Mouse (Mus musculus) embryonic facial prominence, embryonic 12.5 days (tissue): ENCODE measurements at regions not wholly inside any gene's neighbourhood (a gene's known extent, or its start where the extent isn't known, plus 50 kb on each side); places are given as distances from the start of the nearest gene placed in this dataset.

Source experiments
- ATAC-seq: fragments of 200-750 bp; cut with Nextera tagmentation; 2 replicates; pipeline ENCODE4 v1.8.0; 2017; ENCODE audit not compliant: insufficient number of reproducible peaks, insufficient read depth, low FRiP score, low TSS enrichment
- H3K27ac ChIP-seq: fragments of 300-500 bp; sonication (generic); 2 replicates; pipeline ENCODE4 v1.5.1; 2016; ENCODE audit warnings: mild to moderate bottlenecking
- H3K27me3 ChIP-seq: fragments of 300-500 bp; sonication (generic); 2 replicates; pipeline ENCODE4 v1.6.1; 2016; ENCODE audit warnings: mild to moderate bottlenecking, moderate library complexity
- H3K36me3 ChIP-seq: fragments of 300-500 bp; sonication (generic); 2 replicates; pipeline ENCODE4 v1.6.1; 2016; ENCODE audit warnings: mild to moderate bottlenecking
- H3K4me1 ChIP-seq: fragments of 300-500 bp; sonication (generic); 2 replicates; pipeline ENCODE4 v1.6.1; 2016
- H3K4me2 ChIP-seq: fragments of 300-500 bp; sonication (generic); replicated peaks from 2 replicates; pipeline ENCODE4 v1.6.1; 2016; ENCODE audit warnings: mild to moderate bottlenecking, moderate library complexity
- H3K4me3 ChIP-seq: fragments of 300-500 bp; sonication (generic); 2 replicates; pipeline ENCODE4 v1.5.1; 2016; ENCODE audit warnings: mild to moderate bottlenecking
- H3K9ac ChIP-seq: fragments of 300-500 bp; sonication (generic); 2 replicates; pipeline ENCODE4 v1.6.1; 2016; ENCODE audit warnings: mild to moderate bottlenecking, moderate library complexity
- H3K9me3 ChIP-seq: fragments of 300-500 bp; sonication (generic); 2 replicates; pipeline ENCODE4 v1.6.1; 2016; ENCODE audit warnings: mild to moderate bottlenecking, moderate library complexity
- WGBS: fragments of 180-500 bp; shearing (Covaris S2); methylation state at CpG from one replicate; pipeline ENCODE4 v1.1.7; 2016; 5-methylcytosine and 5-hydroxymethylcytosine counted together

GRCm38 (mm10) chr1:177605353-177605969, 124.2 kb upstream of the 1700016C15Rik start:
- Histone ChIP-seq H3K27me3 (no peaks in the 10 kb centered on the region), H3K9me3 (no peaks in the 10 kb centered on the region), H3K9ac (no peak overlapping the region), H3K4me2 (no peak overlapping the region), H3K27ac (no peak overlapping the region), H3K4me3 (no peak overlapping the region), H3K36me3 (no peaks in the 10 kb centered on the region), H3K4me1 (no peaks in the 10 kb centered on the region; the same call in 1 of the 2 replicates)
- no peak for ATAC-seq
- 28% methylated on average over 6 of the region's 6 CpGs for WGBS

GRCm38 (mm10) chr1:177607565-177607964, 122.0 kb upstream of the 1700016C15Rik start:
- Histone ChIP-seq H3K36me3 (no peaks in the 10 kb centered on the region), H3K9ac (no peak overlapping the region), H3K9me3 (no peaks in the 10 kb centered on the region), H3K4me3 (no peak overlapping the region), H3K4me1 (no peaks in the 10 kb centered on the region; the same call in 1 of the 2 replicates), H3K27ac (no peak overlapping the region), H3K4me2 (no peak overlapping the region), H3K27me3 (no peaks in the 10 kb centered on the region)
- WGBS: 75% methylated on average over 2 of the region's 2 CpGs
- ATAC-seq: no peak

GRCm38 (mm10) chr1:177608551-177609020, 121.0 kb upstream of the 1700016C15Rik start:
- Histone ChIP-seq H3K4me1 (no peaks in the 10 kb centered on the region; the same call in 1 of the 2 replicates), H3K4me2 (no peak overlapping the region), H3K9ac (no peak overlapping the region), H3K9me3 (no peaks in the 10 kb centered on the region), H3K27me3 (no peaks in the 10 kb centered on the region), H3K4me3 (no peak overlapping the region), H3K27ac (no peak overlapping the region), H3K36me3 (no peaks in the 10 kb centered on the region)
- 84% methylated on average over 18 of the region's 18 CpGs for WGBS
- no peak for ATAC-seq

GRCm38 (mm10) chr1:177609226-177609625, 120.4 kb upstream of the 1700016C15Rik start:
- Histone ChIP-seq H3K4me3 (no peak overlapping the region), H3K9me3 (no peaks in the 10 kb centered on the region), H3K27me3 (no peaks in the 10 kb centered on the region), H3K4me2 (no peak overlapping the region), H3K27ac (no peak overlapping the region), H3K36me3 (no peaks in the 10 kb centered on the region), H3K4me1 (no peaks in the 10 kb centered on the region; the same call in 1 of the 2 replicates), H3K9ac (no peak overlapping the region)
- WGBS: 81% methylated on average over 2 of the region's 2 CpGs
- ATAC-seq: no peak

GRCm38 (mm10) chr1:177609683-177610082, 119.9 kb upstream of the 1700016C15Rik start:
- H3K27ac ChIP-seq: no peak overlapping the region
- no peak overlapping the region for H3K4me3 ChIP-seq
- H3K9me3 ChIP-seq: no peaks in the 10 kb centered on the region
- H3K4me1 ChIP-seq: no peaks in the 10 kb centered on the region; the same call in 1 of the 2 replicates
- no peak overlapping the region for H3K9ac ChIP-seq
- no peak overlapping the region for H3K4me2 ChIP-seq
- 79% methylated on average over 5 of the region's 5 CpGs for WGBS
- H3K36me3 ChIP-seq: no peaks in the 10 kb centered on the region
- no peaks in the 10 kb centered on the region for H3K27me3 ChIP-seq
- ATAC-seq: no peak

GRCm38 (mm10) chr1:177610156-177610555, 119.5 kb upstream of the 1700016C15Rik start:
- Histone ChIP-seq H3K4me1 (no peaks in the 10 kb centered on the region; the same call in 1 of the 2 replicates), H3K4me2 (no peak overlapping the region), H3K27me3 (no peaks in the 10 kb centered on the region), H3K9me3 (no peaks in the 10 kb centered on the region), H3K36me3 (no peaks in the 10 kb centered on the region), H3K9ac (no peak overlapping the region), H3K27ac (no peak overlapping the region), H3K4me3 (no peak overlapping the region)
- 77% methylated on average over 2 of the region's 2 CpGs for WGBS
- ATAC-seq: no peak

GRCm38 (mm10) chr1:177612546-177612945, 117.1 kb upstream of the 1700016C15Rik start:
- Histone ChIP-seq H3K9me3 (no peaks in the 10 kb centered on the region), H3K27me3 (no peaks in the 10 kb centered on the region), H3K4me2 (no peak overlapping the region), H3K9ac (no peak overlapping the region), H3K27ac (no peak overlapping the region), H3K4me3 (no peak overlapping the region), H3K36me3 (no peaks in the 10 kb centered on the region), H3K4me1 (no peaks in the 10 kb centered on the region)
- 73% methylated on average over 7 of the region's 7 CpGs for WGBS
- ATAC-seq: no peak

GRCm38 (mm10) chr1:177615609-177616008, 114.0 kb upstream of the 1700016C15Rik start:
- no peaks in the 10 kb centered on the region for H3K4me1 ChIP-seq
- H3K9ac ChIP-seq: no peak overlapping the region
- no peak for ATAC-seq
- no peaks in the 10 kb centered on the region for H3K27me3 ChIP-seq
- no peaks in the 10 kb centered on the region for H3K9me3 ChIP-seq
- WGBS: 93% methylated on average over 9 of the region's 9 CpGs
- no peaks in the 10 kb centered on the region for H3K36me3 ChIP-seq
- no peak overlapping the region for H3K4me3 ChIP-seq
- no peak overlapping the region for H3K27ac ChIP-seq
- no peak overlapping the region for H3K4me2 ChIP-seq

- no peak for ATAC-seq
- no peak overlapping the region for H3K4me3 ChIP-seq
Measured at GRCm38 (mm10) chr1:177616335-177617239, 113.0 kb upstream of the 1700016C15Rik start.

GRCm38 (mm10) chr1:177620501-177621099, 109.0 kb upstream of the 1700016C15Rik start:
- ATAC-seq: no peak
- Histone ChIP-seq H3K9ac (no peak overlapping the region), H3K36me3 (no peaks in the 10 kb centered on the region), H3K4me2 (no peak overlapping the region), H3K4me1 (no peaks in the 10 kb centered on the region), H3K27me3 (no peaks in the 10 kb centered on the region), H3K27ac (no peak overlapping the region), H3K9me3 (no peaks in the 10 kb centered on the region), H3K4me3 (no peak overlapping the region)
- 76% methylated on average over 15 of the region's 15 CpGs for WGBS

More at GRCm38 (mm10) chr1:177616335-177617239, 113.0 kb upstream of the 1700016C15Rik start:
- Histone ChIP-seq H3K4me2 (no peak overlapping the region), H3K4me1 (no peaks in the 10 kb centered on the region), H3K27me3 (no peaks in the 10 kb centered on the region), H3K27ac (no peak overlapping the region), H3K9ac (no peak overlapping the region), H3K9me3 (no peaks in the 10 kb centered on the region), H3K36me3 (no peaks in the 10 kb centered on the region)
- WGBS: 84% methylated on average over 24 of the region's 24 CpGs

GRCm38 (mm10) chr1:177621854-177622590, 107.6 kb upstream of the 1700016C15Rik start:
- Histone ChIP-seq H3K27me3 (no peaks in the 10 kb centered on the region), H3K9ac (no peak overlapping the region), H3K27ac (no peak overlapping the region), H3K36me3 (no peaks in the 10 kb centered on the region), H3K9me3 (no peaks in the 10 kb centered on the region), H3K4me2 (no peak overlapping the region), H3K4me1 (no peaks in the 10 kb centered on the region), H3K4me3 (no peak overlapping the region)
- no peak for ATAC-seq
- 82% methylated on average over 17 of the region's 17 CpGs for WGBS
